Mouse (Mus musculus) liver, embryonic 16.5 days (tissue): Measurements from ENCODE around the gene Metap1d. TPM values are rescaled to one million over a fixed set of nuclear protein-coding genes. Genes with fewer than 3 reads are reported as not detected.

ENCODE experiments used
- ATAC-seq: fragments of 200-750 bp; cut with Nextera tagmentation; 2 replicates; pipeline ENCODE4 v1.8.0; 2017; ENCODE audit warnings: low read depth, mild to moderate bottlenecking, moderate number of reproducible peaks, moderate library complexity
- H3K27ac ChIP-seq: fragments of 300-500 bp; sonication (generic); 2 replicates; pipeline ENCODE4 v1.5.1; 2014; ENCODE audit warnings: mild to moderate bottlenecking, low read length
- H3K27me3 ChIP-seq: fragments of 300-500 bp; sonication (generic); 2 replicates; pipeline ENCODE4 v1.6.1; 2014; ENCODE audit warnings: low read depth, low read length, mixed read lengths; ENCODE audit not compliant: control insufficient read depth, insufficient read depth
- H3K36me3 ChIP-seq: fragments of 300-500 bp; sonication (generic); 2 replicates; pipeline ENCODE4 v1.6.1; 2014; ENCODE audit warnings: mild to moderate bottlenecking; ENCODE audit not compliant: control insufficient read depth, insufficient read depth
- H3K4me1 ChIP-seq: fragments of 300-500 bp; sonication (generic); 2 replicates; pipeline ENCODE4 v1.6.1; 2014; ENCODE audit warnings: low read depth, low read length, mixed read lengths; ENCODE audit not compliant: control insufficient read depth
- H3K4me2 ChIP-seq: fragments of 300-500 bp; sonication (generic); 2 replicates; pipeline ENCODE4 v1.6.1; 2014; ENCODE audit warnings: low read depth, low read length, mixed read lengths
- H3K4me3 ChIP-seq: fragments of 300-500 bp; sonication (generic); 2 replicates; pipeline ENCODE4 v1.5.1; 2014; ENCODE audit warnings: low read depth, mild to moderate bottlenecking, low read length
- H3K9ac ChIP-seq: fragments of 300-500 bp; sonication (generic); 2 replicates; pipeline ENCODE4 v1.6.1; 2014; ENCODE audit warnings: low read depth, low read length
- H3K9me3 ChIP-seq: fragments of 300-500 bp; sonication (generic); replicated peaks from 2 replicates; pipeline ENCODE4 v1.6.1; 2016; ENCODE audit warnings: low read length; ENCODE audit not compliant: control insufficient read depth
- WGBS: fragments of 180-500 bp; shearing (Covaris S2); extraction: QIAGEN DNeasy Blood & Tissue Kit; methylation state at CpG from one replicate; pipeline ENCODE4 v1.1.7; 2014; ENCODE audit not compliant: insufficient replicate concordance; 5-methylcytosine and 5-hydroxymethylcytosine counted together
- polyA plus RNA-seq: library from polyadenylated mRNA; unstranded; fragments of >200 nt; fragmentation: Nextera tagmentation; extraction: Ambion mirVana; gene quantifications from 2 replicates; pipeline ENCODE4 v1.2.1, GENCODE M21; 2015

Metap1d gene
- polyA plus RNA-seq, 1 experiment from 2014 or later = 24.9 TPM

- H3K27me3 ChIP-seq = peaks cover 96% of the 10 kb centered on the region
- H3K27ac ChIP-seq = no peak overlapping the region
- H3K9ac ChIP-seq = no peak overlapping the region
- H3K36me3 ChIP-seq = no peaks in the 10 kb centered on the region
- H3K4me1 ChIP-seq = peaks cover 19% of the 10 kb centered on the region
- H3K4me3 ChIP-seq = no peak overlapping the region
- H3K9me3 ChIP-seq = no peaks in the 10 kb centered on the region
- 4% methylated on average over 9 of the region's 9 CpGs for WGBS
- H3K4me2 ChIP-seq = no peak overlapping the region
- no peak for ATAC-seq
These were observed 90.5 kb downstream of the Metap1d start for GRCm38 (mm10) chr2:71543531-71543930.

- no peak overlapping the region for H3K4me2 ChIP-seq
- peaks cover 19% of the 10 kb centered on the region for H3K4me1 ChIP-seq
- H3K27me3 ChIP-seq = peaks cover 96% of the 10 kb centered on the region
- H3K9ac ChIP-seq = no peak overlapping the region
- H3K36me3 ChIP-seq = no peaks in the 10 kb centered on the region
- no peaks in the 10 kb centered on the region for H3K9me3 ChIP-seq
- WGBS = 4% methylated on average over 20 of the region's 20 CpGs
- H3K27ac ChIP-seq = no peak overlapping the region
- no peak overlapping the region for H3K4me3 ChIP-seq
- ATAC-seq = no peak
These were observed 90.9 kb downstream of the Metap1d start for GRCm38 (mm10) chr2:71543948-71544347.

- 2% methylated on average over 61 of the region's 61 CpGs for WGBS
- no peak overlapping the region for H3K4me3 ChIP-seq
- H3K27me3 ChIP-seq = peaks cover 96% of the 10 kb centered on the region
- H3K27ac ChIP-seq = no peak overlapping the region
- peaks cover 19% of the 10 kb centered on the region for H3K4me1 ChIP-seq
- H3K9ac ChIP-seq = no peak overlapping the region
- no peak for ATAC-seq
- no peaks in the 10 kb centered on the region for H3K36me3 ChIP-seq
- H3K4me2 ChIP-seq = no peak overlapping the region
- no peaks in the 10 kb centered on the region for H3K9me3 ChIP-seq
These were observed 91.6 kb downstream of the Metap1d start for GRCm38 (mm10) chr2:71544391-71545285.

GRCm38 (mm10) chr2:71545401-71545881 is 92.4 kb downstream of the Metap1d start:
- WGBS = 2% methylated on average over 32 of the region's 32 CpGs
- Histone ChIP-seq H3K9ac (no peak overlapping the region), H3K36me3 (no peaks in the 10 kb centered on the region), H3K4me2 (peak overlapping the region; percentile 75), H3K9me3 (no peaks in the 10 kb centered on the region), H3K27me3 (peaks cover 96% of the 10 kb centered on the region), H3K27ac (no peak overlapping the region), H3K4me1 (peaks cover 19% of the 10 kb centered on the region), H3K4me3 (peak overlapping the region; percentile 54)
- no peak for ATAC-seq

GRCm38 (mm10) chr2:71545882-71546639 is 93.0 kb downstream of the Metap1d start:
- Histone ChIP-seq H3K9ac (no peak overlapping the region), H3K4me1 (peaks cover 19% of the 10 kb centered on the region), H3K27me3 (peaks cover 95% of the 10 kb centered on the region), H3K27ac (no peak overlapping the region), H3K36me3 (no peaks in the 10 kb centered on the region), H3K4me3 (peak overlapping the region; percentile 54), H3K4me2 (peak overlapping the region; percentile 75), H3K9me3 (no peaks in the 10 kb centered on the region)
- ATAC-seq = peak; percentile 19
- 1% methylated on average over 59 of the region's 59 CpGs for WGBS

- Histone ChIP-seq H3K27me3 (peaks cover 95% of the 10 kb centered on the region), H3K36me3 (no peaks in the 10 kb centered on the region), H3K27ac (no peak within 1 kb of the TSS), H3K4me2 (peak within 1 kb of the TSS; percentile 75), H3K4me3 (peak within 1 kb of the TSS; percentile 54), H3K9me3 (no peaks in the 10 kb centered on the region), H3K4me1 (peaks cover 19% of the 10 kb centered on the region), H3K9ac (no peak within 1 kb of the TSS)
- WGBS = under 1% methylated on average over 37 of the region's 37 CpGs
- 0 out of 2 replicates have a peak, but pooled peaks have one; percentile 7 for ATAC-seq
These were observed 93.6 kb downstream of the Metap1d start, which contains the start of gene Dlx2 for GRCm38 (mm10) chr2:71546640-71547071. Gene Dlx2 (minus strand): TSS chr2:71546754.

GRCm38 (mm10) chr2:71547829-71548228 is 94.8 kb downstream of the Metap1d start:
- H3K4me2 ChIP-seq = no peak overlapping the region
- no peak overlapping the region for H3K4me3 ChIP-seq
- peaks cover 19% of the 10 kb centered on the region for H3K4me1 ChIP-seq
- H3K9ac ChIP-seq = no peak overlapping the region
- peaks cover 95% of the 10 kb centered on the region for H3K27me3 ChIP-seq
- no peak for ATAC-seq
- 1% methylated on average over 8 of the region's 8 CpGs for WGBS
- H3K27ac ChIP-seq = no peak overlapping the region
- H3K36me3 ChIP-seq = no peaks in the 10 kb centered on the region
- no peaks in the 10 kb centered on the region for H3K9me3 ChIP-seq

GRCm38 (mm10) chr2:71550330-71550729 is 97.3 kb downstream of the Metap1d start:
- no peak for ATAC-seq
- H3K4me3 ChIP-seq = no peak overlapping the region
- H3K4me1 ChIP-seq = peaks cover 13% of the 10 kb centered on the region
- H3K9ac ChIP-seq = no peak overlapping the region
- peaks cover 83% of the 10 kb centered on the region for H3K27me3 ChIP-seq
- H3K36me3 ChIP-seq = no peaks in the 10 kb centered on the region
- H3K9me3 ChIP-seq = no peaks in the 10 kb centered on the region
- 18% methylated on average over 3 of the region's 3 CpGs for WGBS
- H3K27ac ChIP-seq = no peak overlapping the region
- no peak overlapping the region for H3K4me2 ChIP-seq
